Mouse (Mus musculus) cortical plate, adult 2 months (tissue): Measurements from ENCODE around the gene Hmg20b. TPM values are rescaled to one million over a fixed set of nuclear protein-coding genes. Genes with fewer than 3 reads are reported as not detected.
A peak's percentile ranks its signal among the peaks of the same experiment; 100 is the strongest.

Source experiments
- H3K27ac ChIP-seq: fragments of 200-500 bp; 2 replicates; pipeline ENCODE4 v1.5.1; 2012; ENCODE audit warnings: low read length, control low read depth, inconsistent platforms; ENCODE audit not compliant: insufficient read depth
- H3K4me1 ChIP-seq: fragments of 200-500 bp; 2 replicates; pipeline ENCODE4 v1.6.1; 2011; ENCODE audit warnings: low read length; ENCODE audit not compliant: control insufficient read depth, insufficient read depth
- H3K4me3 ChIP-seq: fragments of 200-500 bp; 2 replicates; pipeline ENCODE4 v1.5.1; 2011; ENCODE audit warnings: mild to moderate bottlenecking, low read length, control low read depth; ENCODE audit not compliant: insufficient read depth
- CTCF ChIP-seq: fragments of 200-500 bp; IDR thresholded peaks from 2 replicates; pipeline ENCODE4 v1.5.1; 2011; ENCODE audit warnings: mild to moderate bottlenecking, control low read depth, low read length; ENCODE audit not compliant: insufficient read depth; ENCODE audit errors: extremely low read depth
- POLR2A ChIP-seq: fragments of 200-500 bp; IDR thresholded peaks from 2 replicates; pipeline ENCODE4 v1.6.1; 2011; ENCODE audit warnings: mild to moderate bottlenecking, low read length, control low read depth; ENCODE audit not compliant: insufficient read depth; ENCODE audit errors: extremely low read depth
- polyA plus RNA-seq: library from polyadenylated mRNA; depleted of rRNA; stranded (reverse); fragments of >200 nt; gene quantifications from 2 replicates; pipeline ENCODE4 v1.2.3, GENCODE M21; 2012

Hmg20b gene
- polyA plus RNA-seq, 1 experiment = 34.4 TPM

- Histone ChIP-seq H3K4me1 (no peaks in the 10 kb centered on the region), H3K27ac (no peak within 1 kb of the TSS), H3K4me3 (0 out of 2 replicates have a peak within 1 kb of the TSS, but pooled peaks have one; percentile 12)
- no peak for TF ChIP-seq POLR2A
Measured at GRCm38 (mm10) chr10:81342686-81343505, 7.4 kb downstream of the Hmg20b start, which contains the start of gene Gipc3. Gene Gipc3 (minus strand): TSS chr10:81343266.

- Histone ChIP-seq H3K4me3 (no peak overlapping the region), H3K4me1 (no peaks in the 10 kb centered on the region), H3K27ac (no peak overlapping the region)
- TF ChIP-seq POLR2A (no peak), CTCF (peak; percentile 35)
Measured at GRCm38 (mm10) chr10:81341333-81341949, 8.8 kb downstream of the Hmg20b start.

- H3K27ac ChIP-seq = no peak overlapping the region
- H3K4me1 ChIP-seq = no peaks in the 10 kb centered on the region
- H3K4me3 ChIP-seq = no peak overlapping the region
- TF ChIP-seq POLR2A (no peak), CTCF (no peak)
Measured at GRCm38 (mm10) chr10:81340551-81341332, 9.5 kb downstream of the Hmg20b start.

GRCm38 (mm10) chr10:81336558-81336957 lies 13.7 kb downstream of the Hmg20b start:
- Histone ChIP-seq H3K4me3 (no peak overlapping the region), H3K4me1 (no peaks in the 10 kb centered on the region)
- TF ChIP-seq POLR2A = no peak
- no peak for TF ChIP-seq CTCF

GRCm38 (mm10) chr10:81335393-81336340 lies 14.6 kb downstream of the Hmg20b start:
- Histone ChIP-seq H3K4me3 (no peak overlapping the region), H3K4me1 (no peaks in the 10 kb centered on the region), H3K27ac (no peak overlapping the region)
- TF ChIP-seq CTCF = no peak
- no peak for TF ChIP-seq POLR2A

More at GRCm38 (mm10) chr10:81336558-81336957, 13.7 kb downstream of the Hmg20b start:
- H3K27ac ChIP-seq = no peak overlapping the region

GRCm38 (mm10) chr10:81334324-81334723 lies 16.0 kb downstream of the Hmg20b start:
- H3K4me1 ChIP-seq = no peaks in the 10 kb centered on the region
- H3K4me3 ChIP-seq = no peak overlapping the region
- no peak overlapping the region for H3K27ac ChIP-seq
- no peak for TF ChIP-seq CTCF
- TF ChIP-seq POLR2A = no peak

- Histone ChIP-seq H3K27ac (no peak overlapping the region), H3K4me1 (no peaks in the 10 kb centered on the region), H3K4me3 (no peak overlapping the region)
- TF ChIP-seq POLR2A (no peak), CTCF (no peak)
Measured at GRCm38 (mm10) chr10:81332277-81332676, 18.0 kb downstream of the Hmg20b start.

- Histone ChIP-seq H3K4me3 (no peak overlapping the region), H3K4me1 (no peaks in the 10 kb centered on the region), H3K27ac (no peak overlapping the region)
- TF ChIP-seq POLR2A (no peak), CTCF (no peak)
Measured at GRCm38 (mm10) chr10:81330007-81330406, 20.3 kb downstream of the Hmg20b start.
